Mouse (Mus musculus): ENCODE results near the gene Manba. TPM values are rescaled to one million over a fixed set of nuclear protein-coding genes. Genes with fewer than 3 reads are reported as not detected.
"Not testable (repeated sequence)": the region's sequence is repeated elsewhere in the genome, so short reads cannot be mapped to it uniquely, and the experiment has no call there.

Manba gene
- polyA plus RNA-seq, 1 experiment = 2.9 TPM

DNA sequence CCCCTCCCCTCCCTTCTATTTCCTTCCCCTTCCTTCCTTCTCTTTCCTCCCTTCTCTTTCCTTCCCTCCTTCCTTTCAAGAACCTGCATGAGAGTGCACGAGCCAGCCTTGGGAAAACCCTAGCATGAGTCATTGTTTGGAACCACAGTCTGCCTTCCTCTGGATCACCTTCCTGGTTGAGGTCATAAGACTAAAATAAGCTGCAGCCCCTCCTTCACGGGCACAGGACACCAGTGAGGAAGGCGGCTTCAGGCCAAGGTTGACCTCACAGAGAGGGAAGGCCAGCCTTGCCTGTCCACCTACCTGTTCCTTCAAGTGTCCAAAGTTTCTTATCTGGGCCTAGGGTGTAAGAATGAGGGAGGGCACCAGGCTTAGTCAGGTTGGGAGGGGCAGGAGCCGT is 36.6 kb downstream of the Manba start:
- H3ac ChIP-seq (ENCODE audit: control insufficient read depth, insufficient read length, low read depth) = no peak overlapping the region
- TF ChIP-seq MYOD1 (IDR thresholded peaks at IDR 0.05; ENCODE audit: control insufficient read depth, insufficient read length, low read depth) = no peak
- no peak for TF ChIP-seq FOSL1 (IDR thresholded peaks at IDR 0.05; ENCODE audit: insufficient read depth, low read length, poor library complexity, severe bottlenecking)
- no peak for TF ChIP-seq MYOG (IDR thresholded peaks at IDR 0.05; ENCODE audit: control insufficient read depth, extremely low read depth, insufficient read length)
- TF ChIP-seq MAX (IDR thresholded peaks at IDR 0.05) = no peak
- no peak for TF ChIP-seq CEBPB (IDR thresholded peaks at IDR 0.05; ENCODE audit: low read depth)
- TF ChIP-seq CTCF (IDR thresholded peaks at IDR 0.05; ENCODE audit: control insufficient read depth, insufficient read depth, insufficient read length) = no peak
- no peak for TF ChIP-seq USF1 (IDR thresholded peaks at IDR 0.05; ENCODE audit: low read depth)
- no peaks in the 10 kb centered on the region for H3K79me3 ChIP-seq (ENCODE audit: low read depth)
- no peak overlapping the region for H3K4me3 ChIP-seq (ENCODE audit: insufficient read depth, poor library complexity, severe bottlenecking)
- no peaks in the 10 kb centered on the region for H3K27me3 ChIP-seq (ENCODE audit: control insufficient read depth, insufficient read depth, insufficient read length)
- H3K79me2 ChIP-seq (ENCODE audit: control insufficient read depth, insufficient read depth) = no peaks in the 10 kb centered on the region
- no peaks in the 10 kb centered on the region for H3K36me3 ChIP-seq (ENCODE audit: control insufficient read depth, insufficient read depth)

DNA sequence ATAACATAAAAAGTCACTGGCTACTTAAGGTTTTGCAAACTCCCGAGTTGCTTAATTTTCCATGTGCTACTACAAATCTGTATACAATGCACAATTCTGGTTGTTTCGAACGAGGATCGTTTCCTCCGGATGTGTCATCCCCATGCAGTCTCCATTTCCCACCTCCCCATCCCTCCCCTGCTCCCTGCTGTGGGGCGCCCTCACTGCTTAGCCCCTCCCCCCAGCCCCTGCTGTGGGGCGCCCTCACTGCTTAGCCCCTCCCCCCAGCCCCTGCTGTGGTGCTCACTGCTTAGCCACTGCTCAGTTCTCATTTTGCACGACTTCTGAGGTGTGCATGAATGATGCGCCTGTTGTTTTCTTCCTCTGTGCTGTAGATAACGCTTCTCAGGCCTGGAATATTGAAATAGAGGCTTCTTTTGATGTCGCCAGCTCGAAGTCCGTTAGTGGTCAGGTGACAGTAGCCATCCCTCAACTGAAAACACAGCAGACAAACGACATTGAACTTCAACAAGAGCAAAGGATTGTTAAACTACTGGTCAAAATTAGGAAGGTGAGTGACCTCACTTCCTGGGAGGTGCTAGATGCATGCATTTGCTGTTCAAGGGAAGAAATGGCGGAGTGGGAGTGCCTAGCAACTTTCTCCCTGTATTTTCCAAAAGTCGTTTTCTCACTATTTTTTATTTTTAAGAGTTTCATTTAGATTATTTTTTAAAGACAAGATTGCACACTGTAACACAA is 37.4 kb downstream of the Manba start:
- H3K79me2 ChIP-seq (ENCODE audit: control insufficient read depth, insufficient read depth) = no peaks in the 10 kb centered on the region
- H3K4me3 ChIP-seq (ENCODE audit: insufficient read depth, poor library complexity, severe bottlenecking) = no peak overlapping the region
- H3K27me3 ChIP-seq (ENCODE audit: control insufficient read depth, insufficient read depth, insufficient read length) = no peaks in the 10 kb centered on the region
- no peaks in the 10 kb centered on the region for H3K36me3 ChIP-seq (ENCODE audit: control insufficient read depth, insufficient read depth)
- TF ChIP-seq CTCF (IDR thresholded peaks at IDR 0.05; ENCODE audit: control insufficient read depth, insufficient read depth, insufficient read length) (no peak), CEBPB (IDR thresholded peaks at IDR 0.05; ENCODE audit: low read depth) (no peak), MAX (IDR thresholded peaks at IDR 0.05) (no peak), MYOG (IDR thresholded peaks at IDR 0.05; ENCODE audit: control insufficient read depth, extremely low read depth, insufficient read length) (no peak), USF1 (IDR thresholded peaks at IDR 0.05; ENCODE audit: low read depth) (no peak), MYOD1 (IDR thresholded peaks at IDR 0.05; ENCODE audit: control insufficient read depth, insufficient read length, low read depth) (no peak), FOSL1 (IDR thresholded peaks at IDR 0.05; ENCODE audit: insufficient read depth, low read length, poor library complexity, severe bottlenecking) (no peak)
- no peak overlapping the region for H3ac ChIP-seq (ENCODE audit: control insufficient read depth, insufficient read length, low read depth)
- no peaks in the 10 kb centered on the region for H3K79me3 ChIP-seq (ENCODE audit: low read depth)

DNA sequence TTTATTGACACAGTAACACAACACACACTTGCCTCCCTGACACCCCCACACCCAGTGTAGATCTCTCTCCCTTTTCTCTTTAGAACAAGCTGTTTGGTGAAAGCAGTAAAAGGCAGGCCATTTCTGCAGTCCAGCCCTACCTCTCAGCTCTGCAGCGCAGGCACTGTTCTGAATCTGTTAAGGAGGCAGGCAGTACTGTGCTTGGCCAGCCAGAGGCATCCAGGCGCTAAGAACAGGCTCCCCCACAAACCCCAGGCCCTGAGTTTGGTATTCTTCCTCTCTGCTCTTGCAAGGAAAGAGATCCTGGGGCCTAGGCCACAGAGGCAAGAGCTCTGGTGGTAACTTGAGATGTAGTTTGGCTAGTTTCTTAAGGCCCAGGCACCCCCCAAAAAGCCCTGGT is 39.5 kb downstream of the Manba start:
- not testable (repeated sequence) for H3K79me2 ChIP-seq (ENCODE audit: control insufficient read depth, insufficient read depth); H3K27me3 ChIP-seq (ENCODE audit: control insufficient read depth, insufficient read depth, insufficient read length); H3K79me3 ChIP-seq (ENCODE audit: low read depth); H3K36me3 ChIP-seq (ENCODE audit: control insufficient read depth, insufficient read depth); H3K4me3 ChIP-seq (ENCODE audit: insufficient read depth, poor library complexity, severe bottlenecking); H3ac ChIP-seq (ENCODE audit: control insufficient read depth, insufficient read length, low read depth)

DNA sequence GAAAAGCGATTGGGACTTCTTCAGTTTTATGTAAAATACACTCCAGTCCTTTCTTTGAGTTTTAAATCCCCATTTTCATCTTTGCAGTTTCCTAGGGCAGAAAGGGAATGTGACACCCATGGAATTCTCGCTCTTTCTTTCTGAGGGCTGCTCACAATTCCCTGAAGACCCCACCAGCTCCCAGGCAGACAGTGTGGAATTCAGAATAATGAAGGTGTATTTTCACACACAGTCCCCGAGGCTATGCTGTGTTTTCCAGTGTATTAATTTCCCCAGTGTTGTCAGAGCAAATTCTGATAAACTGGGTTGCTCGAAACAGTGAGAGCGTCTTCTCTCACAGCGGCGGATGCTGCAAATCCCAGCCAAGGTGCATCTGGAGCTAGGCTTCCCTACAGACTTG is 44.3 kb downstream of the Manba start:
- Histone ChIP-seq H3K79me2 (ENCODE audit: control insufficient read depth, insufficient read depth) (no peaks in the 10 kb centered on the region), H3K27me3 (ENCODE audit: control insufficient read depth, insufficient read depth, insufficient read length) (no peaks in the 10 kb centered on the region), H3K79me3 (ENCODE audit: low read depth) (no peaks in the 10 kb centered on the region), H3ac (ENCODE audit: control insufficient read depth, insufficient read length, low read depth) (no peak overlapping the region), H3K4me3 (ENCODE audit: insufficient read depth, poor library complexity, severe bottlenecking) (no peak overlapping the region), H3K36me3 (ENCODE audit: control insufficient read depth, insufficient read depth) (no peaks in the 10 kb centered on the region)
- TF ChIP-seq MAX (IDR thresholded peaks at IDR 0.05) = no peak
- TF ChIP-seq MYOG (IDR thresholded peaks at IDR 0.05; ENCODE audit: control insufficient read depth, extremely low read depth, insufficient read length) = no peak

DNA sequence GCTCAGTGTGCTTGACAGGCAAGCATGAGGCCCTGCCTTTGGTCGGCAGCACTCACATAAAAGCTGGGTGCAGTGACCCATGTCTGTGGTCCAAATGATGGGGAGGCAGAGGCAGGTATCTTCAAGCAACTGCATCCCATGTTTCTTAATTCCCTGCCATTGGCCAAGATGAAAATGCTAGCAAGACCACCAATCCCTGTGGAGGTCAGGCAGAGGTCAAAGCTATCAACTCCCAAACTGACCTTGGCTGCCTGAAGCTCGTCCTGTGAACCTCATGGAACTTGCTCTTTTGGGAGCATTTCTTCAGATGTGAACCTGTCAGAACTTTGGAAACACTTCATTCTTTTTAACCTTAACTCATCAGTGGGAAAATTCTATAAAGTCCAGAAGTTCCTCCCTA is 46.4 kb downstream of the Manba start:
- Histone ChIP-seq H3K79me3 (ENCODE audit: low read depth) (no peaks in the 10 kb centered on the region), H3K79me2 (ENCODE audit: control insufficient read depth, insufficient read depth) (no peaks in the 10 kb centered on the region), H3K36me3 (ENCODE audit: control insufficient read depth, insufficient read depth) (no peaks in the 10 kb centered on the region), H3K4me3 (ENCODE audit: insufficient read depth, poor library complexity, severe bottlenecking) (no peak overlapping the region), H3K27me3 (ENCODE audit: control insufficient read depth, insufficient read depth, insufficient read length) (no peaks in the 10 kb centered on the region), H3ac (ENCODE audit: control insufficient read depth, insufficient read length, low read depth) (no peak overlapping the region)
- TF ChIP-seq MAX (IDR thresholded peaks at IDR 0.05) = no peak
- no peak for TF ChIP-seq MYOG (IDR thresholded peaks at IDR 0.05; ENCODE audit: control insufficient read depth, extremely low read depth, insufficient read length)
- TF ChIP-seq USF1 (IDR thresholded peaks at IDR 0.05; ENCODE audit: low read depth) = no peak
- TF ChIP-seq CEBPB (IDR thresholded peaks at IDR 0.05; ENCODE audit: low read depth) = no peak
- TF ChIP-seq MYOD1 (IDR thresholded peaks at IDR 0.05; ENCODE audit: control insufficient read depth, insufficient read length, low read depth) = no peak
- no peak for TF ChIP-seq CTCF (IDR thresholded peaks at IDR 0.05; ENCODE audit: control insufficient read depth, insufficient read depth, insufficient read length)
- TF ChIP-seq FOSL1 (IDR thresholded peaks at IDR 0.05; ENCODE audit: insufficient read depth, low read length, poor library complexity, severe bottlenecking) = no peak

DNA sequence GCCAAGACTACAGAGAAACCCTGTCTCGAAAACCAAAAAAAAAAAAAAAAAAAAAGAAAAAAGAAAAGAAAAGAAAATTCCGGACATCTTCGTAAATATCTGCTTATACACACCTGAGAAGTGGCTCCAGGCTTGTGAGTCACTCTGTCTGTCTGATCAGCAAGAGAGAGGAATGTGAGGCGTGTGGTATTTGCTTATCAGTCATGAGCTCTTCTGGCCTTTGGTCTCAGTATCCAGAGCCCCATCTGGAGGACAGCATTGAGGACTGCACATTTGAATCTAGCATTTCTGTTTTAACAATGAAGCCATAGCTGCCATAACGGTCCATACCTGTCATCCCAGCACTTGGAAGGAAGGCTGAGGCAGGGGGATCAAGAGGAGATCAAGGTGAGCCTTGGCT is 48.7 kb downstream of the Manba start:
- Histone ChIP-seq H3K79me2 (ENCODE audit: control insufficient read depth, insufficient read depth) (no peaks in the 10 kb centered on the region), H3ac (ENCODE audit: control insufficient read depth, insufficient read length, low read depth) (no peak overlapping the region), H3K27me3 (ENCODE audit: control insufficient read depth, insufficient read depth, insufficient read length) (no peaks in the 10 kb centered on the region), H3K79me3 (ENCODE audit: low read depth) (no peaks in the 10 kb centered on the region), H3K4me3 (ENCODE audit: insufficient read depth, poor library complexity, severe bottlenecking) (no peak overlapping the region), H3K36me3 (ENCODE audit: control insufficient read depth, insufficient read depth) (no peaks in the 10 kb centered on the region)
- TF ChIP-seq MYOD1 (IDR thresholded peaks at IDR 0.05; ENCODE audit: control insufficient read depth, insufficient read length, low read depth) (no peak), MYOG (IDR thresholded peaks at IDR 0.05; ENCODE audit: control insufficient read depth, extremely low read depth, insufficient read length) (no peak), CEBPB (IDR thresholded peaks at IDR 0.05; ENCODE audit: low read depth) (no peak), CTCF (IDR thresholded peaks at IDR 0.05; ENCODE audit: control insufficient read depth, insufficient read depth, insufficient read length) (no peak), FOSL1 (IDR thresholded peaks at IDR 0.05; ENCODE audit: insufficient read depth, low read length, poor library complexity, severe bottlenecking) (no peak), MAX (IDR thresholded peaks at IDR 0.05) (no peak), USF1 (IDR thresholded peaks at IDR 0.05; ENCODE audit: low read depth) (no peak)
